Mouse (Mus musculus): Measurements from ENCODE around the gene Rnf144b. TPM values are rescaled to one million over a fixed set of nuclear protein-coding genes. Genes with fewer than 3 reads are reported as not detected.

Gene Rnf144b
- polyA plus RNA-seq, 1 experiment from 2014 or later = 1.0 TPM

- WGBS = 87% methylated on average over 8 of the region's 8 CpGs
- Histone ChIP-seq H3K27ac (ENCODE audit: low read length) (no peak overlapping the region), H3K36me3 (ENCODE audit: control insufficient read depth, insufficient read depth, low read length) (no peaks in the 10 kb centered on the region), H3K4me2 (ENCODE audit: low read length) (no peak overlapping the region), H3K4me1 (ENCODE audit: control insufficient read depth, insufficient read depth, low read length) (no peaks in the 10 kb centered on the region), H3K27me3 (ENCODE audit: control insufficient read depth, insufficient read depth, low read depth, low read length) (no peaks in the 10 kb centered on the region), H3K9ac (ENCODE audit: low read depth, low read length) (no peak overlapping the region), H3K9me3 (replicated peaks; ENCODE audit: control insufficient read depth, low read length, poor library complexity, severe bottlenecking) (no peaks in the 10 kb centered on the region), H3K4me3 (ENCODE audit: low read depth, low read length) (no peak overlapping the region)
- no peak for ATAC-seq
These were observed 141.9 kb downstream of the Rnf144b start for GRCm38 (mm10) chr13:47264382-47264781.

- no peak overlapping the region for H3K27ac ChIP-seq (ENCODE audit: low read length)
- H3K36me3 ChIP-seq (ENCODE audit: control insufficient read depth, insufficient read depth, low read length) = no peaks in the 10 kb centered on the region
- no peak for ATAC-seq
- WGBS = 95% methylated on average over 7 of the region's 7 CpGs
- no peaks in the 10 kb centered on the region for H3K27me3 ChIP-seq (ENCODE audit: control insufficient read depth, insufficient read depth, low read depth, low read length)
- no peaks in the 10 kb centered on the region for H3K9me3 ChIP-seq (replicated peaks; ENCODE audit: control insufficient read depth, low read length, poor library complexity, severe bottlenecking)
- H3K9ac ChIP-seq (ENCODE audit: low read depth, low read length) = no peak overlapping the region
- no peaks in the 10 kb centered on the region for H3K4me1 ChIP-seq (ENCODE audit: control insufficient read depth, insufficient read depth, low read length)
- no peak overlapping the region for H3K4me2 ChIP-seq (ENCODE audit: low read length)
- no peak overlapping the region for H3K4me3 ChIP-seq (ENCODE audit: low read depth, low read length)
These were observed 144.0 kb downstream of the Rnf144b start for GRCm38 (mm10) chr13:47266411-47266810.

GRCm38 (mm10) chr13:47268227-47268626, 145.8 kb downstream of the Rnf144b start:
- no peak overlapping the region for H3K27ac ChIP-seq (ENCODE audit: low read length)
- H3K4me3 ChIP-seq (ENCODE audit: low read depth, low read length) = no peak overlapping the region
- no peak for ATAC-seq
- no peaks in the 10 kb centered on the region for H3K36me3 ChIP-seq (ENCODE audit: control insufficient read depth, insufficient read depth, low read length)
- H3K27me3 ChIP-seq (ENCODE audit: control insufficient read depth, insufficient read depth, low read depth, low read length) = no peaks in the 10 kb centered on the region
- H3K4me2 ChIP-seq (ENCODE audit: low read length) = no peak overlapping the region
- H3K9ac ChIP-seq (ENCODE audit: low read depth, low read length) = no peak overlapping the region
- H3K4me1 ChIP-seq (ENCODE audit: control insufficient read depth, insufficient read depth, low read length) = peaks cover 1% of the 10 kb centered on the region
- H3K9me3 ChIP-seq (replicated peaks; ENCODE audit: control insufficient read depth, low read length, poor library complexity, severe bottlenecking) = no peaks in the 10 kb centered on the region
- WGBS = 73% methylated on average over 3 of the region's 3 CpGs

GRCm38 (mm10) chr13:47272928-47273327, 150.5 kb downstream of the Rnf144b start:
- no peaks in the 10 kb centered on the region for H3K36me3 ChIP-seq (ENCODE audit: control insufficient read depth, insufficient read depth, low read length)
- no peaks in the 10 kb centered on the region for H3K9me3 ChIP-seq (replicated peaks; ENCODE audit: control insufficient read depth, low read length, poor library complexity, severe bottlenecking)
- WGBS = 13% methylated on average over 8 of the region's 8 CpGs
- H3K27me3 ChIP-seq (ENCODE audit: control insufficient read depth, insufficient read depth, low read depth, low read length) = no peaks in the 10 kb centered on the region
- H3K4me2 ChIP-seq (ENCODE audit: low read length) = peak overlapping the region; percentile 40
- H3K4me3 ChIP-seq (ENCODE audit: low read depth, low read length) = no peak overlapping the region
- ATAC-seq = no peak
- peaks cover 6% of the 10 kb centered on the region for H3K4me1 ChIP-seq (ENCODE audit: control insufficient read depth, insufficient read depth, low read length)
- no peak overlapping the region for H3K27ac ChIP-seq (ENCODE audit: low read length)
- H3K9ac ChIP-seq (ENCODE audit: low read depth, low read length) = no peak overlapping the region; the same call in 1 of the 2 replicates

GRCm38 (mm10) chr13:47273487-47273886, 151.0 kb downstream of the Rnf144b start:
- Histone ChIP-seq H3K4me1 (ENCODE audit: control insufficient read depth, insufficient read depth, low read length) (peaks cover 6% of the 10 kb centered on the region), H3K27me3 (ENCODE audit: control insufficient read depth, insufficient read depth, low read depth, low read length) (no peaks in the 10 kb centered on the region), H3K9ac (ENCODE audit: low read depth, low read length) (peak overlapping the region; percentile 53), H3K27ac (ENCODE audit: low read length) (no peak overlapping the region), H3K9me3 (replicated peaks; ENCODE audit: control insufficient read depth, low read length, poor library complexity, severe bottlenecking) (no peaks in the 10 kb centered on the region), H3K4me3 (ENCODE audit: low read depth, low read length) (no peak overlapping the region), H3K36me3 (ENCODE audit: control insufficient read depth, insufficient read depth, low read length) (no peaks in the 10 kb centered on the region), H3K4me2 (ENCODE audit: low read length) (peak overlapping the region; percentile 40)
- WGBS = 3% methylated on average over 11 of the region's 11 CpGs
- no peak for ATAC-seq

GRCm38 (mm10) chr13:47274139-47274538, 151.7 kb downstream of the Rnf144b start:
- no peaks in the 10 kb centered on the region for H3K9me3 ChIP-seq (replicated peaks; ENCODE audit: control insufficient read depth, low read length, poor library complexity, severe bottlenecking)
- ATAC-seq = no peak
- H3K36me3 ChIP-seq (ENCODE audit: control insufficient read depth, insufficient read depth, low read length) = no peaks in the 10 kb centered on the region
- H3K27ac ChIP-seq (ENCODE audit: low read length) = no peak overlapping the region
- H3K9ac ChIP-seq (ENCODE audit: low read depth, low read length) = no peak overlapping the region
- no peak overlapping the region for H3K4me3 ChIP-seq (ENCODE audit: low read depth, low read length)
- H3K4me2 ChIP-seq (ENCODE audit: low read length) = no peak overlapping the region
- 11% methylated on average over 3 of the region's 3 CpGs for WGBS
- H3K4me1 ChIP-seq (ENCODE audit: control insufficient read depth, insufficient read depth, low read length) = peaks cover 6% of the 10 kb centered on the region
- no peaks in the 10 kb centered on the region for H3K27me3 ChIP-seq (ENCODE audit: control insufficient read depth, insufficient read depth, low read depth, low read length)

- 27% methylated on average over 13 of the region's 13 CpGs for WGBS
- no peak overlapping the region for H3K4me2 ChIP-seq (ENCODE audit: low read length)
These were observed 154.8 kb downstream of the Rnf144b start for GRCm38 (mm10) chr13:47277000-47277823.

GRCm38 (mm10) chr13:47277824-47278290, 155.4 kb downstream of the Rnf144b start:
- no peaks in the 10 kb centered on the region for H3K36me3 ChIP-seq (ENCODE audit: control insufficient read depth, insufficient read depth, low read length)
- no peaks in the 10 kb centered on the region for H3K9me3 ChIP-seq (replicated peaks; ENCODE audit: control insufficient read depth, low read length, poor library complexity, severe bottlenecking)
- no peak overlapping the region for H3K4me3 ChIP-seq (ENCODE audit: low read depth, low read length)
- no peaks in the 10 kb centered on the region for H3K27me3 ChIP-seq (ENCODE audit: control insufficient read depth, insufficient read depth, low read depth, low read length)
- whole genome bisulfite sequencing = 3% methylated on average over 5 of the region's 5 CpGs
- H3K4me1 ChIP-seq (ENCODE audit: control insufficient read depth, insufficient read depth, low read length) = peaks cover 6% of the 10 kb centered on the region
- H3K9ac ChIP-seq (ENCODE audit: low read depth, low read length) = no peak overlapping the region
- H3K4me2 ChIP-seq (ENCODE audit: low read length) = no peak overlapping the region
- H3K27ac ChIP-seq (ENCODE audit: low read length) = no peak overlapping the region
- ATAC-seq = no peak

More at GRCm38 (mm10) chr13:47277000-47277823, 154.8 kb downstream of the Rnf144b start:
- no peak for ATAC-seq
- Histone ChIP-seq H3K4me3 (ENCODE audit: low read depth, low read length) (no peak overlapping the region), H3K9me3 (replicated peaks; ENCODE audit: control insufficient read depth, low read length, poor library complexity, severe bottlenecking) (no peaks in the 10 kb centered on the region), H3K4me1 (ENCODE audit: control insufficient read depth, insufficient read depth, low read length) (peaks cover 6% of the 10 kb centered on the region), H3K27ac (ENCODE audit: low read length) (no peak overlapping the region), H3K9ac (ENCODE audit: low read depth, low read length) (no peak overlapping the region), H3K27me3 (ENCODE audit: control insufficient read depth, insufficient read depth, low read depth, low read length) (no peaks in the 10 kb centered on the region), H3K36me3 (ENCODE audit: control insufficient read depth, insufficient read depth, low read length) (no peaks in the 10 kb centered on the region)

GRCm38 (mm10) chr13:47282221-47282620, 159.8 kb downstream of the Rnf144b start:
- Histone ChIP-seq H3K9me3 (replicated peaks; ENCODE audit: control insufficient read depth, low read length, poor library complexity, severe bottlenecking) (no peaks in the 10 kb centered on the region), H3K36me3 (ENCODE audit: control insufficient read depth, insufficient read depth, low read length) (no peaks in the 10 kb centered on the region), H3K4me2 (ENCODE audit: low read length) (no peak overlapping the region), H3K27me3 (ENCODE audit: control insufficient read depth, insufficient read depth, low read depth, low read length) (no peaks in the 10 kb centered on the region), H3K4me3 (ENCODE audit: low read depth, low read length) (no peak overlapping the region), H3K4me1 (ENCODE audit: control insufficient read depth, insufficient read depth, low read length) (no peaks in the 10 kb centered on the region), H3K9ac (ENCODE audit: low read depth, low read length) (no peak overlapping the region), H3K27ac (ENCODE audit: low read length) (no peak overlapping the region)
- WGBS = 88% methylated on average over 3 of the region's 3 CpGs
- no peak for ATAC-seq
